Mouse (Mus musculus): ENCODE results near the gene Arl5a. TPM values are rescaled to one million over a fixed set of nuclear protein-coding genes. Genes with fewer than 3 reads are reported as not detected.
A peak's percentile ranks its signal among the peaks of the same experiment; 100 is the strongest.

The Arl5a gene
- total and polyA plus RNA-seq, 2 experiments from 2014 or later, result 28.0 to 51.0 TPM

DNA sequence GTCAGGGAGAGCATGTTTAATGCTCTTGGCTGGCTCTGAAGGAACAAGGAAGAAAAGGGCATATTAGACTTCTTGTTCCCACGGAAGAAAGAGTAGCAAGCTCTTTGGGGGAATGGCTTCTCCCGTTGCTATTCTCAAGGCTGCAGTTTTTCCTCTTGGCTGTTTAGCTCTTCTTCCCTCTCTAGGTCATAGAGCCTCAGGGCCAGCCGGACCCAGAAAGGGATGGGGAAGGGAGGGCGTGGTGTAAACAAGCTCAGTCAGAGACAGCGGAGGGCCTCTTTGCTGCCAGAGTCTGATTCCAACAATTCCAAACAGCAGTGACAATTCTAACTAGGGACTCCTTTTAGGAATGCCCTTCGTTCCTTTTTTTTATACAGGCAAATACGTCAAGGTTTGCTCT lies 38.7 kb downstream of the Arl5a start:
- Histone ChIP-seq H3K36me3 (ENCODE audit: insufficient read depth, low read length) (no peaks in the 10 kb centered on the region), H3K4me3 (ENCODE audit: low read length) (no peak overlapping the region), H3K4me2 (ENCODE audit: low read depth, low read length) (no peak overlapping the region), H3K4me1 (ENCODE audit: insufficient read depth, low read length) (no peaks in the 10 kb centered on the region), H3K27me3 (ENCODE audit: insufficient read depth, low read length) (no peaks in the 10 kb centered on the region), H3K9ac (replicated peaks; ENCODE audit: low read length) (no peak overlapping the region), H3K27ac (no peak overlapping the region), H3K9me3 (ENCODE audit: low read length) (no peaks in the 10 kb centered on the region)
- TF ChIP-seq CTCF (IDR thresholded peaks at IDR 0.05; ENCODE audit: low read depth), result no peak
- WGBS, result 64% methylated on average over 7 of the region's 7 CpGs
- ATAC-seq (no peak), DNase-seq (ENCODE audit: low spot score) (no peak)

DNA sequence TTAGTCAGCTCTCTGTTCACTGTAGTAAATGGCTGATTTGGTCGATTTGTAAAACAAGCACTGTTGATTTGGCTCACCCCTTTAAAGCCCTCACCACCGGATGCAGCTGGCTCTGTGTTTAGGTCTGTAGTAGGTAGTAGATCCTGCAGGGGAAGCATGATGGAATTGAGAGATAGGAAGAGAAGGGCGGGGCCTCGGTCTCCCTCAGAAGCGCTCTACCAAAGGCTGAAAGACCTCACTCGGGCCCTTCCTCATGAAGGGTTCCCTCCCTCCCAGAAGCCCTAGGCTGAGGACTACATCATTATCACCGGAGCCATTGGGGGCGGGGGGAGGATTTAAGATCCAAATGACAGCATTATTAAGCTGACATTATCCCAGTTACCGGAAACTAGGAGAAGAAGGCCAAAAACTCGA lies 45.8 kb downstream of the Arl5a start:
- no peaks in the 10 kb centered on the region for H3K9me3 ChIP-seq (ENCODE audit: low read length)
- H3K9ac ChIP-seq (replicated peaks; ENCODE audit: low read length), result no peak overlapping the region
- no peak for DNase-seq (ENCODE audit: low spot score)
- no peak for TF ChIP-seq CTCF (IDR thresholded peaks at IDR 0.05; ENCODE audit: low read depth)
- H3K27me3 ChIP-seq (ENCODE audit: insufficient read depth, low read length), result no peaks in the 10 kb centered on the region
- H3K36me3 ChIP-seq (ENCODE audit: insufficient read depth, low read length), result no peaks in the 10 kb centered on the region
- 75% methylated on average over 10 of the region's 10 CpGs for WGBS
- H3K4me2 ChIP-seq (ENCODE audit: low read depth, low read length), result peak overlapping the region; percentile 6; the same call in 1 of the 2 replicates
- H3K4me1 ChIP-seq (ENCODE audit: insufficient read depth, low read length), result no peaks in the 10 kb centered on the region
- ATAC-seq, result no peak
- H3K4me3 ChIP-seq (ENCODE audit: low read length), result no peak overlapping the region
- no peak overlapping the region for H3K27ac ChIP-seq

DNA sequence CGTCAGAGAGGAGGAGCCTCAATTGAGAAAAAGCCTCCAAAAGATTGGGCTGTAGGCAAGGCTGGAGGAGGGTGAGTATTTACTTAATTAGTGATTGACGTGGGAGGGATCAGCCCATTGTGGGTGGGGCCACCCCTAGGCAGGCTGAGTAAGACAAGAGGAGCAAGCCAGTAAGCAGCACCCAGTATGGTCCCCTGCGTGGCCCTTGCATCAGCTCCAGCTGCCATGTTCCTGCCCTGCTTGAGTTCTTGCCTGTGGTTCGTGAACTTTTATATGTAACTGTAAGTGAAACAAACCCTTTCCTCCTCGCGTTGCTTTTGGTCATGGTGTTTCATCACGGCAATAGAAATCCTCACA lies 46.3 kb downstream of the Arl5a start, which contains the start of gene Neb:
Neb (minus strand) TSS at position 27 of the 357 bp plus-strand sequence.
- Histone ChIP-seq H3K9ac (replicated peaks; ENCODE audit: low read length) (no peak within 1 kb of the TSS), H3K27ac (no peak within 1 kb of the TSS), H3K9me3 (ENCODE audit: low read length) (no peaks in the 10 kb centered on the region), H3K4me3 (ENCODE audit: low read length) (no peak within 1 kb of the TSS), H3K4me2 (ENCODE audit: low read depth, low read length) (peak within 1 kb of the TSS; percentile 6; the same call in 1 of the 2 replicates), H3K36me3 (ENCODE audit: insufficient read depth, low read length) (no peaks in the 10 kb centered on the region), H3K4me1 (ENCODE audit: insufficient read depth, low read length) (no peaks in the 10 kb centered on the region), H3K27me3 (ENCODE audit: insufficient read depth, low read length) (no peaks in the 10 kb centered on the region)
- no peak for TF ChIP-seq CTCF (IDR thresholded peaks at IDR 0.05; ENCODE audit: low read depth)
- ATAC-seq (peak; percentile 59; the same call in 1 of the 2 replicates), DNase-seq (ENCODE audit: low spot score) (no peak)
- 53% methylated on average over 7 of the region's 7 CpGs for WGBS

DNA sequence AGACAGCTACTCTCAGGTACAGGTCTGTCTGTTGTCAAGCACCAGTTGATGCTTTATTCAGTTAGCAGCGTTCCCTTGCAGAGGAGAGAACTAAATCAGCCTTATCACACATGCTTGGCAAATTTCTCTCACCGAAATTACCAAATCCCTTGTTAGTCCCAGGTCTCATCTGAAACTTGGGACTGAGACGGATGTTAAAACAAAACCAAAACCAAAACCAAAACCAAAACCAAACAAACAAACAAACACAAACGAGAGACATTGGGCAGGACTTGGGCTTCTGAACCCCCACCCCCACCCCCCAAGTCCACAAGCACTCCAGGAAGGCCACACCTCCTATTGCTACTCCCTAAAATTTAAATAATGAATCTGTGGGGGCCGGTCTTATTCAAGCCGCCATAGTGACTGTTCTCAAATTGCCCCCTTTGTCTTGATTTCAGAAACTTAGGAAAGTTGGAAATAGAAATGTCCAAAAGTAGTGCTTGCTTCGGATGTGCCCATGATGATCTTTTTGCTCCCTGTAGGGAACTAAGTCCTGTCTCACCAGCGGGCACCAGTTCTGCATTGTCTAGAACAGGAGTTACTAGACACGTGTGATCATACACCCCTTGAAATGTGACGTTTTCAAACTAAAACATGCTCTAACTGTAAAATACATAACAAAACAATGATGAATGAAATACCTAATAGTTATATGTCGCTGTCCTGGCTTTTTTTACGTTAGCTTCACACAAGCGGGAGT lies 46.8 kb downstream of the Arl5a start:
- H3K9ac ChIP-seq (replicated peaks; ENCODE audit: low read length), result no peak overlapping the region
- H3K36me3 ChIP-seq (ENCODE audit: insufficient read depth, low read length), result no peaks in the 10 kb centered on the region
- no peak overlapping the region for H3K4me3 ChIP-seq (ENCODE audit: low read length)
- 52% methylated on average over 13 of the region's 13 CpGs for WGBS
- TF ChIP-seq CTCF (IDR thresholded peaks at IDR 0.05; ENCODE audit: low read depth), result no peak
- H3K9me3 ChIP-seq (ENCODE audit: low read length), result no peaks in the 10 kb centered on the region
- no peaks in the 10 kb centered on the region for H3K4me1 ChIP-seq (ENCODE audit: insufficient read depth, low read length)
- DNase-seq (ENCODE audit: low spot score) (no peak), ATAC-seq (no peak)
- no peak overlapping the region for H3K27ac ChIP-seq
- no peaks in the 10 kb centered on the region for H3K27me3 ChIP-seq (ENCODE audit: insufficient read depth, low read length)
- peak overlapping the region; percentile 6; the same call in 1 of the 2 replicates for H3K4me2 ChIP-seq (ENCODE audit: low read depth, low read length)

DNA sequence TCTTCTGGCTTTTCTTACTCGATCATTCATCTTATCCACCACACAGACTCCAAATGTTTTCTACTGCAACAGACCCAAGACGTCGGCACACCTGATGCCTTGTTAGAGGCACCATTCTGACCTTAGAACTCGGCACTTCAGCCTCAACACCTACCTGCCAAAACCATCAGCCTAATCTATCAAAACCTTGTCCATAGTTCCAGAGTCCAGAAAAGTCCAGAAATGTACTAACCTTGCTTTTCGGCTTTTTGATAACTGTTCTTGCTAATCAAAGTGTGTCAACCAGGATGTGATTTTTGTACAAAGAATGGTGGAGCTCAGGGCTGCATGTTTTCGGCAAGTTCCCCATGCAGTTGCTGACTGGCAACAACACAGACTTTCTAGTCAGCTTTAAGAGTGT lies 50.0 kb downstream of the Arl5a start:
- no peak for DNase-seq (ENCODE audit: low spot score)
- H3K27me3 ChIP-seq (ENCODE audit: insufficient read depth, low read length), result no peaks in the 10 kb centered on the region
- H3K27ac ChIP-seq, result no peak overlapping the region
- no peak overlapping the region for H3K4me3 ChIP-seq (ENCODE audit: low read length)
- TF ChIP-seq CTCF (IDR thresholded peaks at IDR 0.05; ENCODE audit: low read depth), result no peak
- WGBS, result 96% methylated on average over 6 of the region's 6 CpGs
- no peak overlapping the region for H3K4me2 ChIP-seq (ENCODE audit: low read depth, low read length)
- H3K9me3 ChIP-seq (ENCODE audit: low read length), result no peaks in the 10 kb centered on the region
- H3K9ac ChIP-seq (replicated peaks; ENCODE audit: low read length), result no peak overlapping the region
- no peaks in the 10 kb centered on the region for H3K4me1 ChIP-seq (ENCODE audit: insufficient read depth, low read length)
- ATAC-seq, result no peak
- H3K36me3 ChIP-seq (ENCODE audit: insufficient read depth, low read length), result no peaks in the 10 kb centered on the region

DNA sequence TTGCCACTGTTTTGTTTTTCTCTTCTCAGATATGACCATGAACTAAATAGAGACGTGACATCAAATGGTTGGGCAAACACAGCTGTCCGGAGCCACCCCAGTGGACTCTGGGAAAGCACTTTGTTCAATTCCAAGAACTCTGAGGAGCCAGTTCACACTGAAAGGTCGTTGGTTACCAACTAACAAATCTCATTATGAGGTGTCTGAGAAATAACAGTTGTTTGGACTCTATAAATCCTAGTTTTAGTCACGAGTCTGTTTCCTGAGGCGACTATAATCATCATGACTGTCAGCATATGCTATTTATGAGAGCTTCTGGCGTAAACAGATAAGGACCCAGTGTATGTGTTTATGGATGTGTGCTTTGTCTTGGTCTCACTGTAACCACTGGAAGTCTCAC lies 52.2 kb downstream of the Arl5a start:
- no peak for TF ChIP-seq CTCF (IDR thresholded peaks at IDR 0.05; ENCODE audit: low read depth)
- H3K36me3 ChIP-seq (ENCODE audit: insufficient read depth, low read length), result no peaks in the 10 kb centered on the region
- no peaks in the 10 kb centered on the region for H3K27me3 ChIP-seq (ENCODE audit: insufficient read depth, low read length)
- H3K4me2 ChIP-seq (ENCODE audit: low read depth, low read length), result no peak overlapping the region
- H3K4me1 ChIP-seq (ENCODE audit: insufficient read depth, low read length), result no peaks in the 10 kb centered on the region
- H3K9ac ChIP-seq (replicated peaks; ENCODE audit: low read length), result no peak overlapping the region
- DNase-seq (ENCODE audit: low spot score) (no peak), ATAC-seq (no peak)
- no peaks in the 10 kb centered on the region for H3K9me3 ChIP-seq (ENCODE audit: low read length)
- no peak overlapping the region for H3K4me3 ChIP-seq (ENCODE audit: low read length)
- H3K27ac ChIP-seq, result no peak overlapping the region
- whole genome bisulfite sequencing, result 80% methylated on average over 6 of the region's 6 CpGs

DNA sequence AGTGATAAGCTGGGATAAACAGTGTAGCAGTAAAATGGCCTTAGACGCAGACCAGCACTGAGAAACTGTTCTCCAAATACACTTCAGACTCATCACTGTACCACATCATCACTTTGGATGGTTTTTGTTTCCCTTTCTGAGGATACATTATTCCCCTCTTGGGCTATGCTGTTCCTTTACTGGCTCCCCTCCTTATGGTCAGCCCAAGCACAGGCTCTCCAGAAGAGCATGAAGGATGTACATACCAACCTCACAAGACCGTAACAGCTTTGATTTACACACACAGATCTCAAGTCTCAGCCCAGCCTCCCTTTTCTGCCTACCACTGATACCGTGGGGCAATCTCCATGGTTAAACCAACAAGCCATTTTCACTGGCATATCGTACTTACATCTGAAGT lies 52.6 kb downstream of the Arl5a start:
- H3K9ac ChIP-seq (replicated peaks; ENCODE audit: low read length), result no peak overlapping the region
- DNase-seq (ENCODE audit: low spot score), result no peak

More for the DNA sequence above, 52.6 kb downstream of the Arl5a start:
- Histone ChIP-seq H3K4me3 (ENCODE audit: low read length) (no peak overlapping the region), H3K36me3 (ENCODE audit: insufficient read depth, low read length) (no peaks in the 10 kb centered on the region), H3K4me1 (ENCODE audit: insufficient read depth, low read length) (no peaks in the 10 kb centered on the region), H3K4me2 (ENCODE audit: low read depth, low read length) (no peak overlapping the region), H3K27ac (no peak overlapping the region), H3K9me3 (ENCODE audit: low read length) (no peaks in the 10 kb centered on the region), H3K27me3 (ENCODE audit: insufficient read depth, low read length) (no peaks in the 10 kb centered on the region)
- ATAC-seq, result no peak
- WGBS, result 91% methylated on average over 4 of the region's 4 CpGs
- no peak for TF ChIP-seq CTCF (IDR thresholded peaks at IDR 0.05; ENCODE audit: low read depth)

Measured in hindbrain, postnatal 0 days (tissue).